Mouse (Mus musculus) midbrain, postnatal 0 days (tissue): ENCODE measurements around the gene Nup62. TPM values are rescaled to one million over a fixed set of nuclear protein-coding genes. Genes with fewer than 3 reads are reported as not detected.

Source experiments
- ATAC-seq: fragments of 200-750 bp; cut with Nextera tagmentation; 2 replicates; pipeline ENCODE4 v1.8.0; 2017; ENCODE audit warnings: moderate number of reproducible peaks, mild to moderate bottlenecking, moderate TSS enrichment, moderate library complexity; ENCODE audit not compliant: low FRiP score
- DNase-seq: peaks from one replicate; pipeline ENCODE4 v3.0.0-alpha.2; 2015; ENCODE audit warnings: low spot score
- H3K27ac ChIP-seq: fragments of 300-500 bp; sonication (generic); 2 replicates; pipeline ENCODE4 v1.5.1; 2014; ENCODE audit warnings: low read depth, mild to moderate bottlenecking, low read length, mixed read lengths
- H3K27me3 ChIP-seq: fragments of 300-500 bp; sonication (generic); 2 replicates; pipeline ENCODE4 v1.6.1; 2014; ENCODE audit warnings: low read length, control low read depth, mixed read lengths; ENCODE audit not compliant: insufficient read depth
- H3K36me3 ChIP-seq: fragments of 300-500 bp; sonication (generic); 2 replicates; pipeline ENCODE4 v1.6.1; 2014; ENCODE audit warnings: low read length, control low read depth, mixed read lengths; ENCODE audit not compliant: insufficient read depth
- H3K4me1 ChIP-seq: fragments of 300-500 bp; sonication (generic); 2 replicates; pipeline ENCODE4 v1.6.1; 2014; ENCODE audit warnings: mild to moderate bottlenecking, control low read depth, antibody characterized with exemption, low read length, mixed read lengths; ENCODE audit not compliant: insufficient read depth
- H3K4me2 ChIP-seq: fragments of 300-500 bp; sonication (generic); 2 replicates; pipeline ENCODE4 v1.6.1; 2014; ENCODE audit warnings: low read depth, mild to moderate bottlenecking, low read length, mixed read lengths; ENCODE audit not compliant: poor library complexity, severe bottlenecking
- H3K4me3 ChIP-seq: fragments of 300-500 bp; sonication (generic); 2 replicates; pipeline ENCODE4 v1.5.1; 2014; ENCODE audit warnings: low read depth, mild to moderate bottlenecking, low read length, moderate library complexity
- H3K9ac ChIP-seq: fragments of 300-500 bp; sonication (generic); replicated peaks from 2 replicates; pipeline ENCODE4 v1.6.1; 2014; ENCODE audit warnings: mild to moderate bottlenecking, low read length, moderate library complexity, mixed read lengths; ENCODE audit not compliant: poor library complexity, severe bottlenecking
- H3K9me3 ChIP-seq: fragments of 300-500 bp; sonication (generic); 2 replicates; pipeline ENCODE4 v1.6.1; 2016; ENCODE audit warnings: low read length, control low read depth
- CTCF ChIP-seq: IDR thresholded peaks from 2 replicates; pipeline ENCODE4 v1.5.1; 2016; ENCODE audit warnings: antibody characterized with exemption, mild to moderate bottlenecking
- WGBS: fragments of 180-500 bp; shearing (Covaris S2); extraction: QIAGEN DNeasy Blood & Tissue Kit; methylation state at CpG from one replicate; pipeline ENCODE4 v1.1.7; 2014; 5-methylcytosine and 5-hydroxymethylcytosine counted together
- polyA plus RNA-seq: library from polyadenylated mRNA; unstranded; fragments of >200 nt; fragmentation: Nextera tagmentation; extraction: Ambion mirVana; gene quantifications from 2 replicates; pipeline ENCODE4 v1.2.1, GENCODE M21; 2015
- total RNA-seq: library from RNA; depleted of rRNA; stranded (reverse); fragments of >200 nt; gene quantifications from 2 replicates; pipeline ENCODE4 v1.2.3, GENCODE M21; 2014

The Nup62 gene
- total and polyA plus RNA-seq, 2 experiments from 2014 or later = 46.9 to 65.9 TPM

DNA sequence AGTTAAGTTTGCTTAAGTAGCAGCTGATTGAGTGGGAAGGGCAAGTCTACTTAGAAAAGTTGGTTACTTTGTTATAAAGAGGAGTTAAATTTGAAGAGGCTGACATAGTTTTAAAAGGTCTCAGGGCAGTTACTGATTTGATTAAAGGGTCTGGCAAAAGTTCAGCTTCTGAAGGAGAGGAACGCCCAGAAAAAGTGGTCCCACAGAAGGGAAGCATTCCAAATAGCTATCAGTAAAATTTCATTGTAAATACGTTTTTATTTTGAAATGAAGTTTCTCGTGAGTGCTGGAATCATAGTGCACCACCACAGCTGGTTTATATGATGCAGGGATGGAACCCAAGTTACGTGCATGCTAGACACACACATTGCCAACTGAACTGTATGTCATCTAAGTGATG, 16.9 kb downstream of the Nup62 start:
- H3K27ac ChIP-seq = no peak overlapping the region
- H3K9ac ChIP-seq = no peak overlapping the region
- H3K9me3 ChIP-seq = no peaks in the 10 kb centered on the region
- no peak overlapping the region for H3K4me2 ChIP-seq
- peaks cover 42% of the 10 kb centered on the region for H3K36me3 ChIP-seq
- no peaks in the 10 kb centered on the region for H3K4me1 ChIP-seq
- no peak overlapping the region for H3K4me3 ChIP-seq
- TF ChIP-seq CTCF = no peak
- ATAC-seq (no peak), DNase-seq (no peak)
- WGBS = 78% methylated on average over 4 of the region's 4 CpGs
- H3K27me3 ChIP-seq = no peaks in the 10 kb centered on the region

DNA sequence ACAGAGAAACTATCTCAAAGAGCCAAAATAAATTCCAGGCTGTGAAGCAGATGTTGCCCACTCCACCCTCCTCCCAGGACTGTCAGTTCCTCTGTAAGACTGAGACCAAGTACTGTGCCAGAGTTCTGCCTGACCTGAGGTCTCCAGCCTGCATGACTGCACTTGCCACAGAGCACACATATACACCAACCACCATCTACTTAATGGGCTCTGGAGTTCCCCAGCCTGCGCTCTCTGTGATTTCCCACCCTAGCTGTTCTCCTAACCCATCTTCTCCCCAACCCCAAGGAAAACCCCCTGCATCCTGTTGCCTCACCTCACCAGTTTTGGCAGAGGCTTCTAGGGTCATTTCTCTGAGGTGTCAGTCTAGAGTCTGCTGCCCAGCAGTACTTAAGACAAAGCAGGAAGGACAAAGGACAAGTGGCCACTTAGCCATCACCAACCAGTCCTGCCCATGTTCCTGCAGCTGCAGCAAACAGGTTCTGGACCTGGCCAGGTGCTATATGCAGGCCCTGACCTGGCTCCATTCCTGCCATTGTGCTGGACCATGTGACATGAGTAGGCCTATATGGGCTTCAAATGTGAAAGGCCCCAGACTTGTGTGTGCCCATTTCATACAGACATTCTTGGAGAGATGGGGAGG, 19.6 kb downstream of the Nup62 start:
- Histone ChIP-seq H3K9me3 (no peaks in the 10 kb centered on the region), H3K36me3 (peaks cover 22% of the 10 kb centered on the region), H3K4me3 (no peak overlapping the region), H3K9ac (no peak overlapping the region), H3K4me2 (no peak overlapping the region), H3K27ac (no peak overlapping the region), H3K27me3 (no peaks in the 10 kb centered on the region), H3K4me1 (0 out of 2 replicates have a peak, but pooled peaks cover 3% of the 10 kb centered on the region)
- no peak for DNase-seq
- ATAC-seq = no peak
- 100% methylated on average over 1 of the region's 1 CpGs for WGBS
- TF ChIP-seq CTCF = no peak

DNA sequence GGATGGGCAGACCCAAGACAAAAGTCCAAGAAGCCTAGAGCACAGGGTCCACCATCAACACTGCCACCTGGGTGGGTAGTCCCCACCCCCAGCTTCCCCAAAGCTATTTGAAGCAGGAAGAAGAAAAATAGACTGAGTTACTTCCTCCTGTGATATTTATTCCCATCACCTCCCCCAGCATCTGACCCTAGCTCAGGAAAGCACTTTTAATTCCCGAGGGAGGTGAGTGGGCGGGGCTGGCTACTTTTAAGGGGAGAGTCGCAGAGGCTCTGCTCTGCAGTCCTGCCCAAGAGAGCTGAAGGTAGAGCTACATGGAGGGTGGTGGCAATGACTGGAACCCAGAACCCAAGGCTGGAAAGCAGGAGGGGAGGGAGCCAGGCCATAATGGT, 20.1 kb downstream of the Nup62 start:
- H3K9ac ChIP-seq = no peak overlapping the region
- no peak for ATAC-seq

DNA sequence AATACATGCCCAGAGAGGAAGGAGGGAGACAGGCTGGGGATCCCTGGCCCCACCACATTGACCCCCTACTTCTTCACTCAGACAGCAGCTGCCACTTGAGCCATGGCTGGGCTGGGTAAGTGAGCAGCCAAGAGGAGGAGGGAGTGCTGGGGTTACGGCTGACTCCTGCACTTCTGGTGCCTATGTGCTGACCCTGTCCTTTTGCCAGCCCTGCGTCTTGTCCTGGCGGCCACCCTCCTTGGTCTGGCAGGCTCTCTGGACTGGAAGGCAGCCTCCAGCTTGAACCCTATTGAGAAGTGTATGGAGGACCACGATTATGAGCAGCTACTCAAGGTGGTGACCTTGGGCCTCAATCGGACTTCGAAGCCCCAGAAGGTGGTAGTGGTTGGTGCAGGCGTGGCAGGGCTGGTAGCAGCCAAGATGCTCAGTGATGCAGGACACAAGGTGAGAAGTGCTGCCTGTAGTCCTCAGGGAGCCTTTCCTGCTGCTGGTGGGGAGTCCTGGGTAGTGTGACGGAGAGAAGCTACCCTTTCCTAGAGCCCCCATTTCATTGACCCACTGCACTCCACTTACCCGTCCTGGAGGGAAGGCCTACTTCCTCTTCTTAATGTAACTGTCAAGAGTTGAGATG, 20.6 kb downstream of the Nup62 start:
- no peak overlapping the region for H3K9ac ChIP-seq
- H3K4me1 ChIP-seq = 0 out of 2 replicates have a peak, but pooled peaks cover 3% of the 10 kb centered on the region
- no peaks in the 10 kb centered on the region for H3K9me3 ChIP-seq
- WGBS = 88% methylated on average over 8 of the region's 9 CpGs
- H3K4me2 ChIP-seq = no peak overlapping the region
- H3K27ac ChIP-seq = no peak overlapping the region
- peaks cover 19% of the 10 kb centered on the region for H3K36me3 ChIP-seq
- 0 out of 2 replicates have a peak, but pooled peaks cover 3% of the 10 kb centered on the region for H3K27me3 ChIP-seq
- ATAC-seq (no peak), DNase-seq (no peak)
- H3K4me3 ChIP-seq = no peak overlapping the region
- no peak for TF ChIP-seq CTCF

More for the DNA sequence above, 20.1 kb downstream of the Nup62 start:
- no peak for DNase-seq
- H3K4me2 ChIP-seq = no peak overlapping the region
- peaks cover 21% of the 10 kb centered on the region for H3K36me3 ChIP-seq
- no peak for TF ChIP-seq CTCF
- H3K9me3 ChIP-seq = no peaks in the 10 kb centered on the region
- no peaks in the 10 kb centered on the region for H3K27me3 ChIP-seq
- 0 out of 2 replicates have a peak, but pooled peaks cover 3% of the 10 kb centered on the region for H3K4me1 ChIP-seq
- H3K4me3 ChIP-seq = no peak overlapping the region
- 60% methylated on average over 3 of the region's 3 CpGs for WGBS
- no peak overlapping the region for H3K27ac ChIP-seq

DNA sequence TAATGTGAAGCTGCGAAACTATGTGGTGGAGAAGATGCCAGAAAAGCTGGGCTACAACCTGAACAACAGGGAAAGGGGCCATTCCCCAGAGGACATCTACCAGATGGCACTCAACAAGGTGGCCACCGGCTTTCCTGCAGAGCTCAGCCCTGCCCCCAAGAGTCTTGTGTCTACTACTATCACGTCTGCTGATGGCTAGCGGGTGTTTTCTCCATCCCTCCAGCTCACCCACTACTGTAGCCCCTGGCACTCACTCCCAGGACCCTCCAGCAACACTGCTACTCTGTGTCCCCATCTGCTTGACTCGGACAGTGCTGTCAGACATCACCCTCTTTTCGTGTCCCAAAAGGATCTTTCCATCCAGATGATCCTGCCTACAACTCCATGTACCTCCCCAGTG, 22.2 kb downstream of the Nup62 start:
- Histone ChIP-seq H3K9ac (no peak overlapping the region), H3K27me3 (0 out of 2 replicates have a peak, but pooled peaks cover 3% of the 10 kb centered on the region), H3K4me3 (no peak overlapping the region), H3K9me3 (no peaks in the 10 kb centered on the region), H3K4me2 (no peak overlapping the region), H3K4me1 (0 out of 2 replicates have a peak, but pooled peaks cover 3% of the 10 kb centered on the region), H3K36me3 (peaks cover 25% of the 10 kb centered on the region), H3K27ac (no peak overlapping the region)
- DNase-seq (no peak), ATAC-seq (no peak)
- TF ChIP-seq CTCF = no peak
- WGBS = 89% methylated on average over 6 of the region's 6 CpGs

DNA sequence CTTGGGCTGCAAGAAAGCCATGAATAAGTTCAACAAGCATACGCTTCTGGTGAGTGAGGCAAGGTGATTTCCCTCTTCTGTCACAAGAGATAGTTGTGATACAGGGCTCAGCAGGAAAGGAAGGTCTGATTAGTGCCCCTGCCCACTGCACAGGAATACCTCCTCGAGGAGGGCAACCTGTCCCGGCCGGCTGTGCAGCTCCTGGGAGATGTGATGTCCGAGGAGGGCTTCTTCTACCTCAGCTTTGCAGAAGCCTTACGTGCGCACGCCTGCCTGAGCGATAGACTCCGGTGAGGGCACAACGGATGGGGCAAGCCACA, 23.2 kb downstream of the Nup62 start:
- WGBS = 35% methylated on average over 11 of the region's 11 CpGs
- Histone ChIP-seq H3K9me3 (no peaks in the 10 kb centered on the region), H3K4me1 (0 out of 2 replicates have a peak, but pooled peaks cover 3% of the 10 kb centered on the region), H3K9ac (peak overlapping the region; percentile 54), H3K27me3 (0 out of 2 replicates have a peak, but pooled peaks cover 3% of the 10 kb centered on the region), H3K36me3 (peaks cover 36% of the 10 kb centered on the region), H3K4me2 (peak overlapping the region; percentile 54), H3K4me3 (peak overlapping the region; percentile 30), H3K27ac (0 out of 2 replicates have a peak overlapping the region, but pooled peaks have one; percentile 9)
- TF ChIP-seq CTCF = no peak
- DNase-seq = no peak
- no peak for ATAC-seq
